43 mouse cellular contexts compared by ENCODE assay signal in genomic region chr6:40588346-40588745, GRCm38 (mm10). TPM values are rescaled to one million over a fixed set of nuclear protein-coding genes. Genes with fewer than 3 reads are reported as not detected.
"Had no signal": no experiment of that assay in that cellular context is flagged by ENCODE, and none has a peak within 500 bp of the region (broad histone marks: within the 10 kb centered on the region; RNA-seq: fewer than 3 reads in every experiment).

No protein-coding gene starts in this region.

- H3K36me3 ChIP-seq: heart, embryonic 10.5 days; heart, embryonic 13.5 days; heart, embryonic 15.5 days; hindbrain, embryonic 13.5 days; hindbrain, embryonic 15.5 days; kidney, embryonic 15.5 days; limb, embryonic 13.5 days; limb, embryonic 15.5 days; liver, embryonic 12.5 days had no signal

- H3K4me1 ChIP-seq: heart, embryonic 10.5 days; heart, embryonic 13.5 days; heart, embryonic 15.5 days; hindbrain, embryonic 13.5 days; hindbrain, embryonic 15.5 days; kidney, embryonic 15.5 days; limb, embryonic 13.5 days; limb, embryonic 15.5 days; liver, embryonic 12.5 days had no signal

- H3K27ac ChIP-seq: heart, embryonic 10.5 days; heart, embryonic 13.5 days; heart, embryonic 15.5 days; hindbrain, embryonic 13.5 days; hindbrain, embryonic 15.5 days; hindbrain, postnatal 0 days; kidney, embryonic 15.5 days; kidney, postnatal 0 days; limb, embryonic 13.5 days; limb, embryonic 15.5 days; liver, embryonic 12.5 days; liver, embryonic 14.5 days had no signal

- H3K9ac ChIP-seq: heart, embryonic 13.5 days; heart, embryonic 15.5 days; hindbrain, embryonic 13.5 days; hindbrain, embryonic 15.5 days; kidney, embryonic 15.5 days; limb, embryonic 13.5 days; limb, embryonic 15.5 days; liver, embryonic 12.5 days; liver, embryonic 14.5 days had no signal

- H3K4me3 ChIP-seq: heart, embryonic 10.5 days; heart, embryonic 13.5 days; heart, embryonic 15.5 days; hindbrain, embryonic 13.5 days; hindbrain, embryonic 15.5 days; kidney, embryonic 15.5 days; limb, embryonic 13.5 days; limb, embryonic 15.5 days; liver, embryonic 12.5 days had no signal

- DNase-seq: gastrocnemius, postnatal 14 days; gastrocnemius, postnatal 36 days; heart, adult 18-20 months; heart, postnatal 14 days; heart, postnatal 36 days; kidney, adult 11 months; kidney, adult 2 months; kidney, adult 9 months; kidney, postnatal 14 days; layer of hippocampus, adult 9-11 months; layer of hippocampus, postnatal 36 days; left cerebral cortex, postnatal 4 days had no signal

- H3K27me3 ChIP-seq: heart, embryonic 13.5 days; heart, embryonic 15.5 days; hindbrain, embryonic 13.5 days; hindbrain, embryonic 15.5 days; kidney, embryonic 15.5 days; limb, embryonic 13.5 days; limb, embryonic 15.5 days; liver, embryonic 12.5 days had no signal

- H3K4me2 ChIP-seq: heart, embryonic 13.5 days; heart, embryonic 15.5 days; hindbrain, embryonic 13.5 days; hindbrain, embryonic 15.5 days; kidney, embryonic 15.5 days; limb, embryonic 13.5 days; limb, embryonic 15.5 days; liver, embryonic 12.5 days had no signal

- ATAC-seq: hindbrain, postnatal 0 days; intestine, embryonic 16.5 days; liver, embryonic 12.5 days had no signal

- H3K9me3 ChIP-seq: heart, embryonic 10.5 days; heart, embryonic 13.5 days; heart, embryonic 15.5 days; hindbrain, embryonic 13.5 days; hindbrain, embryonic 15.5 days; kidney, embryonic 15.5 days; limb, embryonic 13.5 days; limb, embryonic 15.5 days; liver, embryonic 12.5 days had no signal

RNA-seq across cellular contexts. Expression of gene Clec5a, which starts 2.7 kb away (rescaled TPM):
- polyA plus RNA-seq: liver, adult 2 months had no signal

RNA-seq across cellular contexts. Expression of gene Olfr460, which starts 19.1 kb away (rescaled TPM):
- total RNA-seq: gastrocnemius, adult 18-20 months; gastrocnemius, adult 8-10 months; gastrocnemius, postnatal 14 days; gastrocnemius, postnatal 36 days; heart, adult 18-20 months; heart, adult 8-10 months; heart, postnatal 14 days; heart, postnatal 36 days; hematopoietic stem cell, adult 5-6 weeks; hindbrain, postnatal 0 days; layer of hippocampus, adult 18-20 months; layer of hippocampus, adult 8-10 months; layer of hippocampus, postnatal 14 days; layer of hippocampus, postnatal 36 days; left cerebral cortex, adult 18-20 months; left cerebral cortex, adult 8-10 months; left cerebral cortex, postnatal 10 days; left cerebral cortex, postnatal 25 days; left cerebral cortex, postnatal 4 days; liver, adult 2 months had no signal
- polyA plus RNA-seq: gonadal fat pad, adult 2 months; heart, embryonic 10.5 days; heart, embryonic 13.5 days; heart, embryonic 15.5 days; heart, postnatal 0 days; hindbrain, embryonic 11.5 days; hindbrain, embryonic 13.5 days; hindbrain, embryonic 15.5 days; hindbrain, postnatal 0 days; intestine, embryonic 14.5 days; intestine, embryonic 16.5 days; kidney, embryonic 15.5 days; kidney, postnatal 0 days; large intestine, adult 2 months; limb, embryonic 13.5 days; limb, embryonic 15.5 days; liver, adult 2 months; liver, embryonic 12.5 days had no signal

RNA-seq across cellular contexts. Expression of gene Tas2r138, which starts 24.8 kb away (rescaled TPM):
- total RNA-seq: gastrocnemius, adult 18-20 months; gastrocnemius, adult 8-10 months; gastrocnemius, postnatal 14 days; gastrocnemius, postnatal 36 days; heart, adult 18-20 months; heart, adult 8-10 months; heart, postnatal 14 days; heart, postnatal 36 days; hematopoietic stem cell, adult 5-6 weeks; hindbrain, postnatal 0 days; layer of hippocampus, adult 18-20 months; layer of hippocampus, adult 8-10 months; layer of hippocampus, postnatal 14 days; layer of hippocampus, postnatal 36 days; left cerebral cortex, adult 18-20 months; left cerebral cortex, adult 8-10 months; left cerebral cortex, postnatal 10 days; left cerebral cortex, postnatal 25 days; left cerebral cortex, postnatal 4 days; liver, adult 2 months had no signal
- polyA plus RNA-seq: gonadal fat pad, adult 2 months; heart, embryonic 10.5 days; heart, embryonic 13.5 days; heart, embryonic 15.5 days; heart, postnatal 0 days; hindbrain, embryonic 11.5 days; hindbrain, embryonic 13.5 days; hindbrain, embryonic 15.5 days; hindbrain, postnatal 0 days; intestine, embryonic 14.5 days; intestine, embryonic 16.5 days; kidney, embryonic 15.5 days; kidney, postnatal 0 days; large intestine, adult 2 months; limb, embryonic 11.5 days; limb, embryonic 13.5 days; limb, embryonic 15.5 days; liver, embryonic 12.5 days; liver, embryonic 14.5 days had no signal

RNA-seq across cellular contexts. Expression of gene Olfr461, which starts 33.5 kb away (rescaled TPM):
- total RNA-seq: gastrocnemius, adult 18-20 months; gastrocnemius, adult 8-10 months; gastrocnemius, postnatal 14 days; gastrocnemius, postnatal 36 days; heart, adult 18-20 months; heart, adult 8-10 months; heart, postnatal 14 days; heart, postnatal 36 days; hematopoietic stem cell, adult 5-6 weeks; hindbrain, postnatal 0 days; layer of hippocampus, adult 18-20 months; layer of hippocampus, adult 8-10 months; layer of hippocampus, postnatal 14 days; layer of hippocampus, postnatal 36 days; left cerebral cortex, adult 18-20 months; left cerebral cortex, adult 8-10 months; left cerebral cortex, postnatal 10 days; left cerebral cortex, postnatal 25 days; left cerebral cortex, postnatal 4 days; liver, adult 2 months had no signal
- polyA plus RNA-seq: gonadal fat pad, adult 2 months; heart, embryonic 10.5 days; heart, embryonic 13.5 days; heart, embryonic 15.5 days; hindbrain, embryonic 11.5 days; intestine, embryonic 14.5 days; intestine, embryonic 16.5 days; kidney, adult 2 months; kidney, embryonic 15.5 days; large intestine, adult 2 months; liver, adult 2 months; liver, embryonic 12.5 days; liver, embryonic 14.5 days had no signal

RNA-seq across cellular contexts. Expression of gene Mgam, which starts 40.3 kb away (rescaled TPM):
- total RNA-seq: layer of hippocampus, adult 18-20 months; layer of hippocampus, adult 8-10 months; layer of hippocampus, postnatal 36 days; left cerebral cortex, adult 18-20 months; left cerebral cortex, postnatal 25 days had no signal
- polyA plus RNA-seq: hindbrain, embryonic 11.5 days; limb, embryonic 11.5 days had no signal
